Mouse (Mus musculus) spleen, adult 2 months (tissue): ENCODE results near the gene Lrcol1. TPM values are rescaled to one million over a fixed set of nuclear protein-coding genes. Genes with fewer than 3 reads are reported as not detected.

Source experiments
- DNase-seq, 2 experiments: peaks; one replicate each; pipeline versions ENCODE4 v3.0.0 to v3.0.0-alpha.2; 2012 to 2021; ENCODE audit warnings: low spot score in 2 of 2, low read depth in 1 of 2
- H3K27ac ChIP-seq: fragments of 200-500 bp; 2 replicates; pipeline ENCODE4 v1.5.1; 2012; ENCODE audit warnings: low read length, inconsistent platforms; ENCODE audit not compliant: insufficient read depth
- H3K27me3 ChIP-seq: fragments of 200-500 bp; 2 replicates; pipeline ENCODE4 v1.6.1; 2012; ENCODE audit warnings: mild to moderate bottlenecking, moderate library complexity, low read length, inconsistent platforms; ENCODE audit not compliant: control insufficient read depth, insufficient read depth
- H3K36me3 ChIP-seq: fragments of 200-500 bp; 2 replicates; pipeline ENCODE4 v1.6.1; 2012; ENCODE audit warnings: mild to moderate bottlenecking, low read length, inconsistent platforms; ENCODE audit not compliant: control insufficient read depth, insufficient read depth
- H3K4me1 ChIP-seq: fragments of 200-500 bp; 2 replicates; pipeline ENCODE4 v1.6.1; 2011; ENCODE audit warnings: inconsistent platforms; ENCODE audit not compliant: control insufficient read depth, insufficient read depth, insufficient read length
- H3K4me3 ChIP-seq: fragments of 200-500 bp; 2 replicates; pipeline ENCODE4 v1.5.1; 2011; ENCODE audit warnings: mild to moderate bottlenecking, inconsistent platforms; ENCODE audit not compliant: insufficient read depth, insufficient read length; ENCODE audit errors: extremely low read depth
- CTCF ChIP-seq: fragments of 200-500 bp; IDR thresholded peaks from 2 replicates; pipeline ENCODE4 v1.5.1; 2011; ENCODE audit warnings: mild to moderate bottlenecking, inconsistent platforms; ENCODE audit not compliant: insufficient read depth, insufficient read length, insufficient replicate concordance; ENCODE audit errors: extremely low read depth
- POLR2A ChIP-seq: fragments of 200-500 bp; IDR thresholded peaks from 2 replicates; pipeline ENCODE4 v1.6.1; 2011; ENCODE audit warnings: low read depth, low read length, inconsistent platforms
- WGBS: fragments of 180-500 bp; shearing (Covaris S2); methylation state at CpG from one replicate; pipeline ENCODE4 v1.1.7; 2018; 5-methylcytosine and 5-hydroxymethylcytosine counted together
- polyA plus RNA-seq: library from polyadenylated mRNA; depleted of rRNA; stranded (reverse); fragments of >200 nt; gene quantifications from 2 replicates; pipeline ENCODE4 v1.2.3, GENCODE M21; 2012; rRNA removed

Lrcol1 gene
- polyA plus RNA-seq, 1 experiment = not detected

- Histone ChIP-seq H3K4me3 (no peak overlapping the region), H3K4me1 (no peaks in the 10 kb centered on the region), H3K27ac (no peak overlapping the region), H3K27me3 (no peaks in the 10 kb centered on the region), H3K36me3 (no peaks in the 10 kb centered on the region)
- 88% methylated on average over 2 of the region's 2 CpGs for WGBS
- no peak for DNase-seq
- TF ChIP-seq CTCF (no peak), POLR2A (no peak)
Observed at GRCm38 (mm10) chr5:110402557-110402956, 58.0 kb downstream of the Lrcol1 start.

DNA sequence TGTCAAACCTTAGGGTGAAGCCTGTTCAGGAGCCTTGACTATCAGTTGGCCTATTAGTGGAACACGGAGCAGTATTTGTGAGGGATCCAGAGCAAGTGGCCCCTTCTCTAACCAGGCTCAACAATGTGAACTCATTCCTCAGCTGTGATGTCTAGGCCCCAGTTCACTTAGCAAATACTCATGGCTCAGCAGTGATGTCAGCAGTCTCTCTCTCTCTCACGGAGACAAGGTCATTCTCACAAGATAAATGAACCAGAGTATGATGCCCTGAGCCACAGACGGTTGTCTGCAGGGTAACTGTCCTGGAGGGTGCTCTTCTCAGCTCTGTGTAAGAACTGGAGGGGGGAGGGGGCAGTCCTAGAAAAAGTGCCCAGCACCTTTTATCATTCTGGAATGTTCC, 59.4 kb downstream of the Lrcol1 start:
- H3K36me3 ChIP-seq = no peaks in the 10 kb centered on the region
- no peaks in the 10 kb centered on the region for H3K27me3 ChIP-seq
- no peak for DNase-seq
- no peak overlapping the region for H3K27ac ChIP-seq
- H3K4me3 ChIP-seq = no peak overlapping the region
- H3K4me1 ChIP-seq = no peaks in the 10 kb centered on the region
- TF ChIP-seq POLR2A (no peak), CTCF (no peak)
- WGBS = 82% methylated on average over 3 of the region's 3 CpGs

Other genes starting within 250 kb of the Lrcol1 start
- gene Plcxd1, start 244.8 kb upstream of the Lrcol1 start, polyA plus RNA-seq = 0.67 and 1.2 TPM in 2 replicates
- gene Gtpbp6, start 236.5 kb upstream of the Lrcol1 start, polyA plus RNA-seq = 156 and 207 TPM in 2 replicates
- gene Zfp605, start 234.6 kb upstream of the Lrcol1 start, polyA plus RNA-seq = 0.32 and 0.46 TPM in 2 replicates
- 59.3 and 68.9 TPM in 2 replicates for gene Chfr, start 208.9 kb upstream of the Lrcol1 start, polyA plus RNA-seq
- 5.3 and 5.8 TPM in 2 replicates for gene Golga3, start 168.0 kb upstream of the Lrcol1 start, polyA plus RNA-seq
- 10.0 and 12.0 TPM in 2 replicates for gene Ankle2, start 113.7 kb upstream of the Lrcol1 start, polyA plus RNA-seq
- gene Pgam5, start 74.8 kb upstream of the Lrcol1 start, polyA plus RNA-seq = 14.9 and 15.8 TPM in 2 replicates
- gene Pxmp2, start 58.5 kb upstream of the Lrcol1 start, polyA plus RNA-seq = 2.0 and 2.6 TPM in 2 replicates
- 5.6 and 7.0 TPM in 2 replicates for gene Pole, start 58.4 kb upstream of the Lrcol1 start, polyA plus RNA-seq
- gene P2rx2, start 1.5 kb upstream of the Lrcol1 start, polyA plus RNA-seq = 0.33 and 0.41 TPM in 2 replicates
- 73.9 and 133 TPM in 2 replicates for gene Fbrsl1, start 103.8 kb downstream of the Lrcol1 start, polyA plus RNA-seq
- gene Galnt9, start 199.6 kb downstream of the Lrcol1 start, polyA plus RNA-seq = 1.3 TPM in 2 replicates